Mouse (Mus musculus): Measurements from ENCODE around the gene Macf1.
"Not testable (repeated sequence)": the region's sequence is repeated elsewhere in the genome, so short reads cannot be mapped to it uniquely, and the experiment has no call there.

Gene Macf1

DNA sequence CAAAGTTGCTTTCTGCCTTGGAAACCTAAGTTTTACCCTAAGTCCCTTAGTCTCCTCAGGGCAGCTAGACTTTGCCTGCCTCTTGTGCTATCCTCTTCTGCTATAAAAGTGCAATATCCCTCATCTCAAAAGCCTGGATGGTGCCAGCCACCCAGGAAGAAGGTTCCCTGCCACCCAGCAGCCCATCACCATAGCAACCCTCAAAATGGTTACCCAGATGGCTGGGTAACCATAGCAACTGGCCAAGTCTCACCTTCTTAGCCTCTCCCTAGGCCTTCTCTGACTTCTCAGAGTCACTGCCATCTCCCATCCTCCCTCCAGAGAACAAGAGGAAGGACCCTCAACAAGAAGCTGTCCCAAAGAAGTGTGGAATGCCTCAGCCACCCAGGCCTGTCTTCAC lies 13.6 kb downstream of the Macf1 start:
- no peak for DNase-seq (ENCODE audit: low read depth, low spot score)

DNA sequence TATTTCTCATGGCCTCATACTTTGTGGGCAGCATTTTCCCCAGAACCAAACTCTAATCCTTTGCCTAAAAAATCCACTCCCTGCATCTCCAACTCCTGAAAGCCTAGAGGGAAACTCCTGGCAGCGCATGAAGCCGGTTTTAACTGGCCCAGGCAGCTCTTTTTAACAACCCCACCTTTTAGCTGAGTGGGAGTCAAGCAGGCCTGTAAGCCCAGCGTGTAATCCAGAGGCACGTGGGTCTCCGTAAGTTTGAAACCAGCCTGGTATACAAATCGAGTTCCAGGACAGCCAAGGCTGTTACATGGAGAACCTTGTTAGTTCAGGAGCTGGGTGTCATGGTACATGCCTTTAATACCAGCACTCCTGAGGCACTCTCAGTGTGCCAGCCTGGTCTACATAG lies 14.5 kb downstream of the Macf1 start:
- DNase-seq (ENCODE audit: low read depth, low spot score), result no peak

DNA sequence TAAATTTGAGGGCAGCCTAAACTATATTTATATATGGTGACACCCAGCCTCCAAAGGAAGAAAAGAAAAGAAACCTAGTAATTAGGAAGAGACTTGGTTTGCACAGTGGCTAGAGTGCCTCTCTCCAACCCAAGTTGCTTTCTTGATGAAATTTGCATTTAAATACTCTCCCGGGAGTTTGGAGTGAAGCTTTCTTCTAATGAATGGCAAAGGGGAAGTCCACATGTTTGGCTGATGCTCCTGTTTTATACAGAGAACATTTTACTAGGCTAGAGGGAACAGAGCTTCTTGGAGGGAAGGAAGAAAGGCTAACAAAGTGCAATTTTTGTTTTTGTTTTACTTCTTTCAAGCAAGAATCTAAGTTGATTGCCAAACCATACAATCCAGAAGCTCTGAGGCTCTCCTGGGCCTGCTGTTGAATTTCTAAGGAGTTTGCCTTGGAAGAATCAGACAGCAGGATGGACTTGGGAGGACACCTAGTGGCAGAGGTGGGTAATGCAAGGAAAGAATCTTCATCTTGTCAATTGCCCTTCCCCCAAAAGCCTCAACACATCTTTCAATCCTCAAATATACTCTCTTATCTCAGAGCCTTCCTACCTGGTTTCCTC lies 16.8 kb downstream of the Macf1 start:
- DNase-seq (ENCODE audit: low read depth, low spot score), result peak; percentile 75

DNA sequence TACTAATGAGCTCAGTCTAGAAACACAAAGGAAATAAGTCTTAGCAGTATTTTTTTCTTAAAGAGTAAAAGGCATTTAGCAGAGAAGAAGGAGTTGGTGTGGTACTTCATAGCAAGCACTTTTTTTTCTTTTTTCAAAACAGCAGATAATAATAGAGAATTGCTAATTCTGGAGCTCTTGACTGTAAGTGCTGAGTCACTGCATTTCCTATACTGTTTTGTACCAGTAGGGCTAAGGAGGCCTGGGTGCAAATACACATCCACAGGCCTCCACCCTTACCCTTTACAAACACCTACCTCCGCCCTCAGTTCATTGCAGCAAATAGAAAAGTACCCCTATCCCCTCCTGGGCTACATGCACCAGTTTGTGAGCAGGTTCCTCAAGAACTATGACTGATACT lies 17.6 kb downstream of the Macf1 start:
- DNase-seq (ENCODE audit: low read depth, low spot score), result no peak

DNA sequence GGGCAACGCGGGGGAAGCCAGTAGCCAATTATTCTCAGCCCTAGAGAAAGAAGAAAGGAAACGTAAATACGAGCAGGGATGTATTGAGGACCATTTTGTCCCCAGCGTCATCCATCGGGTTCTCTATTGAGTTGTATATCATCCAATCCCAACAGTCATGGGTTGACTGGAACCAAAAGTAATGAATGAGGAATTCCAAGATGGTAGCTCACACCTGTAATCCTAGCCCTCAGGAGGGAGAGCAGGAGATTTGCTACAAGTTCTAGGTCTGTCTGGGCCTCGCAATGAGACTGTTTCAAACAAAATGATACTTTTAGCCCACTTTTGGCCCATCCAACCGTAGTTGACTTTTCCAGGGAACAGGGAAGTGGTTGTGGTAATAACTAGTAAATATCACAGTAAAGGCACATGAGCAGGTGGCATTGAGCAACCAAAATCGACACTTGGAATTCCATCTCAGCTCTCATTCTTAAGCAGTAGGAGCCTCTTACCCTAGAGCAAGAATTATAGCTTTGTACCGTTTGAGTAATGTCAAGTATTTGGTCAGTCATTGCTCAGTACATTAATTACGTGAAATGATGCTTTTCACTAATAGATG lies 18.4 kb downstream of the Macf1 start:
- DNase-seq (ENCODE audit: low read depth, low spot score), result no peak

DNA sequence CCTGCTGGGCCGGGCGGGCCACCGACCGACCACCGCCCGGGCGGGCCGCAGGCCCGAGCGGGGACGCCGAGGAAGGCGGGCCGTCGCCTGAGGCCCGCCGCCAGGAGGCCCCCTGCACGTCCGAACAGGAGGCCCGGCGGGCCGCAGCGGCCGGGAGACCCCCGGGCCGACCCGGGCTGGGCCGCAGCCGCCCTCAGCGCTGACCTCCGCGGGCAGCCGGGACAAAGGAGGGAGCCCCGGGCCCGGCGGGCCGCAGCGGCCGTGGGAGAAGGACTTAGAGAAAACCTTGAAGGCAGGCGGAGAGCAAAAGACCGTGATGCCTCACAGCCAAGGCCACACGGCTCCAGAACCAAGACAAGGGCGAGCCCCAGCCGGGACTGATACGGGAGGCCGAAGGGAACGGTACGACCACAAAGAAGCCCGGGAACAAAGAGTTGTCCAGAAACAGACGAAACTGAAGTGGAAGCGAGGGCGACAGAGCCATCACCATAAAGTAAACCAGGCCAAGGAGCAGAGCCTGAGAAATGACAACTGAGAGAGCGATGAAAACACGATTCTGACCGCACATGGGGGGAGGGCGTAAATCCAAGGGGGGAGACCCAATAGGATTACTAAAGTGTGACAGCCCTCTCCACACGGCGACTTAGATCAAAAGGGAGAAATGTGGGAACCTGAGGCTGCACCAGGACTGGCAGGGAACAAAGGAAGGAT lies 19.1 kb downstream of the Macf1 start:
- DNase-seq (ENCODE audit: low read depth, low spot score), result no peak

DNA sequence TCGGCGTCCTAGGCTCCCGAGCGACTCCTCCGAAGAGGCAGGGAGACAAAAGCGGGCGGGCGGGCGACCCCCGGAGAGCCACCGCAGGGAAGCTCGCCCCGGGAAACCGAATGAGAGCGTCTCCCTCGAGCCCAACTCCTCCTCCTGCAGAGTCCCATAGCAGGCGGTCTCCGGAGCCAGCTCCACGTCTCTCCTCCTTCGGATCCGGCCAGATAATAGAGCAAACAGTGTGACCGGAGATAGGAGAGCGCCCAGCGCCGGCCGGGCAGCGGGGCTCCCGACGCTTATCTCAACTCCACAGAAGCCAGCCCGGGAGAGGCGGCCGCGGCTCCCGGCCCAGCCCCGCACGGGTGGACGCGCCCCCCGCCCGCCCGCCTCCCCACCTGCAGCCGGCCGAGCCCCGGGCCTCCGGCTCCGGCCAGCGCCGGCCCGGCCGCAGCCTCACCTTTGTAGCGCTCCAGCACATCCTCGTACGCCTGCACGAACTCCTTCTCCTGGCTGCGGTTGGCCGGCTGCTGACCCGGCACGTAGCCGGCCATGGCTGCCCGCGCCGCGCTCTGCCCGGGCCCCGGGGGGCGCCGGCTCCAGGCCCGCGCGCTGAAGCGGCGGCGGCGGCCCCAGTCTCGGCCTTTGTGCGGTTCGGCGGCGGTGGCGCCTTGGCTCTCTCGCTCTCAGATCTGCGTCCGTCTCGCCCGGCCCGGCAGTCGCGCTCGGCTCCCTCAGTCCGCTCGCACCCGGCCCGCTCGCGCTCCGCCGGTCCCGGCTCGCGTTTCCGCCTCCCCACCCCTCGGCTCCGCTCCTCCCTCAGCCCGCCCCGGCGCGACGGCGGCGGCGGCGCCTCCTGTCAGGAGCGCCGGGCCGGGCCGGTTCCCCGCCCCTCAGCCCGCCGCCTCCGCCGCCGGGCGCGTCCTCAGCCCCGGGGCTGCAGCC lies 19.9 kb downstream of the Macf1 start:
- DNase-seq (ENCODE audit: low read depth, low spot score), result no peak

DNA sequence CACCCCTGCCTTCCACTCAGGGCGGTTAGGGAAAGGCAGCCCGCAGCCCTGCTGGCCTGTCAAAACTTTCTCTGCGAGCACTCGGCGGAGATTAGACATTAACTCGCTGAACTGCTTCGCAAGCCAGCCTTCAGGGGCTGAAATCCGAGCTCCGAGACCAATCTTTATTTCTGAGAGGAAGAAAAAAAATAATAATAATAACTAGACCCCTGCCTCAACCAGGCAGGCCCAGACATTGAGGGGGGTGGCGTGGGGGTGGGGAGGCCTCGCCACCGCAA lies 20.5 kb downstream of the Macf1 start:
- no peak for DNase-seq (ENCODE audit: low read depth, low spot score)

DNA sequence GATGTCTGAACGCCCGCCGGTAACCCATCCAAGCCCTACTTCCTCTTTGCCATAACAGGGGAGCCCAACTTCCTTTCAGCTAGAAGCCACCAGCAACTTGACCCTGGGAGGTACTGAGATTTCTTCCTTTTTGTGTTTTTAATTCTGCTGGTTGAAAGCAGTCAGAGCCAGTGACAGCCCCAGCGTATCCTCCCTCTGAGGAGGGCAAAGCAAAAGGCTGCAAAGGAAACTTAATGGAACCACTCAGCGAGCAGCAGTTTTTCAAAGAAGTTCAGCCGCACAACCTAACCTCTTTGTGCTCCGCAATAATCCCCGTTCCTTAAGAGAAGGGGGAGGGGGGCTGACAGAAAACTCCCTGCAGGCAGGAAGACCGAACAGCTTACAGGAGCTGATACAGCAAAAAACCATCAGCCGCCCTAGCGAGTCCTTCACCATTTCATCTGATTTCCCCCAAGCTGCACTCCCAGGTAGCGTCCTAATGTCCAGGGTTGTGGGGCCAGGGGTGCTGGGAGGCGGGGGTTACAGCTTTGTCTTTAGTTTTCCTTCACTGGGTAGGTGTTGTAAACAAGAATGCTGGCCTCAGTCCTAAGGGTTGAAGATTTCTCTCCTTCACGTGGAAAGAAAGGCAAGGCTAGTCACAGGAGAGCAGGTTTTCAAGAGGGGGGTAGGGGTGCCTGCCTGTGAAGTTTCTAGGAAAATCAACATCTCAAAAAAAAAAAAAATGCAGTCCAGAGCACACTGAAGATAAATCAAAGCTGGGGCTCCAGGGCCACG lies 21.1 kb downstream of the Macf1 start:
- no peak for DNase-seq (ENCODE audit: low read depth, low spot score)

DNA sequence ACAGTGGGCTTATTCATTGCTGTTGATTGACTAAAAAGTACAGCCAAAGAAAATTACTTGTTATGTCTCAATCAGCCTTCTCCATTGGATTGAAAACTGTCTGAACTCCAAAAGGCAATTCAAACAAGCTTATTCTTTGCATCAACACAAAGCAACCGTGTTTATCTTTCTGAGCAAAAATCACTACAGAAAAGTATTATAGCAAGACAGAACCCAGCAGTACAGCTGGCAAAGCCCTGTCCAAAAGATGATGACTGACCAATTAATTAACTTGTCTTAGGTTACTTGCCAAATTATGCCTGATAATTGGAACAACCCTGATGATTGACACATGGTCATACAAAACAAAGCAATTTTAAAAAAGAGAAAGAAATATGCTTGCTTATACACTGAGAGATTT lies 26.0 kb downstream of the Macf1 start:
- DNase-seq (ENCODE audit: low read depth, low spot score), result no peak

DNA sequence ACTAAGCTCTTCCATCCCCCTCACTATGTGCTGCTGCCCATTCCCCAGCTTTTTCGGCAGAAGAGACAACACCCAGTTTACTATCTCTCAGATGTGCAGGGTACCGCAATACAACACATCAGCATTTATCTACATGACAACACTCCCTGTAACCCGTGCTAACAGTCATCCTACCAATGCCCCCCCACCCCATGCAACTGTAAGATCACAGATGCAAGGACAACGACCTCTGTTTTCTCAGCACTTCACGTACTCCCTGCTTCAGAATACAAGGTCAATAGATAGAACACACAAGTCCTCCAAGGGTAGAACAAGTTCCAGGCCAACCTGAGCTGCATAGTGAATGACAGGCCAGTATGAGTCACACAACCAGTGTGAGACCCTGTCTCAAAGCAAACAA lies 28.9 kb downstream of the Macf1 start:
- no peak for DNase-seq (ENCODE audit: low read depth, low spot score)

DNA sequence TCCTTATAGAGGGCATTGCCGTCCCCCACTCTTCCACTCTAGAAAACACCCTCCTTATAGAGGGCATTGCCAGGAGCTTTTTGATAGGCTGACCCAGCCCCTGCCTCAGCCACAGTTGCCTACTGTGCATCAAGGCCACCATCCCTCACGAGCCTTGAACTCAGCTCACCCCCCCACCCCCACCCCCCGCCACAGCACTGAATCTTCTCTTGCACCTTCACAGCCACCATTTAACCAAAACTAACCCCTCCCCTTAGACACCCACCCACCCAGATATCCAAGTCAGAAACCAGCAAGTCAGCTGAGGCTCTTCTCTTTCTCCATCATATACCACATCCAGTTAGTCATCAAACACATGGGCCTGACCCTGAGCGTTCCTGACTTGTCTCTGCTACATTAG lies 29.6 kb downstream of the Macf1 start:
- DNase-seq (ENCODE audit: low read depth, low spot score), result no peak

DNA sequence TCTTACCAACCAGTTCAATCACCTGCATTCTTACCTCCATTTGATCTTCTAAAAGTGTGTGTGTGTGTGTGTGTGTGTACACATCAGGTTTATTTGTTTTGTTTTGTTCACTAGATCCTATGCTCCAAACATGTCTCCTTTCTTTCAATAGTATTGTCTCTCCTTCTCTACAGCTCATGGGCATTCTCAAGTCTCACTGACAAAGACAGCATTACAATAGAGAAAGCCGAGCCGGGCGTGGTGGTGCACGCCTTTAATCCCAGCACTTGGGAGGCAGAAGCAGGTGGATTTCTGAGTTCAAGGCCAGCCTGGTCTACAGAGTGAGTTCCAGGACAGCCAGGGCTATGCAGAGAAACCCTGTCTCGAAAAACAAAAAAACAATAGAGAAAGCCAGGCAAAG lies 30.7 kb downstream of the Macf1 start:
- DNase-seq (ENCODE audit: low read depth, low spot score), result not testable (repeated sequence)

DNA sequence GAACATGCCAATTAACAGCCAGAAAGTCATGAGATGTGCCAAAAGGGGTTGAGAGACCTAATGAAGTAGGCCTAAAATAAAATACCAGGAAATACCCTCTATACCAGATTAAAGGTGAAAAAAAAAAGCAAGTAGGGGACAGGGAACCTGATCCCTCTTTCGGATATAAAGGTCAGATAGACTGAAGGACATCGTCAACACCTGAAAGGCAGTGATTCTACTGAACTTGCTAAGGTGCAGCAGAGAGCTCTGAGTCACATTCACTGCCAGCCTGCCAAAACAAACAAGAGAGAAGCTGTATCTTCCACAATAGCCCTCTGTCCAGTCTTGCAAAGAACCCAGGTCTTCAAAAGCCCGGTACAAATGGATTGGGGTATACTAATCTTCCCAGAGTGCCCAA lies 32.0 kb downstream of the Macf1 start:
- DNase-seq (ENCODE audit: low read depth, low spot score), result no peak

DNA sequence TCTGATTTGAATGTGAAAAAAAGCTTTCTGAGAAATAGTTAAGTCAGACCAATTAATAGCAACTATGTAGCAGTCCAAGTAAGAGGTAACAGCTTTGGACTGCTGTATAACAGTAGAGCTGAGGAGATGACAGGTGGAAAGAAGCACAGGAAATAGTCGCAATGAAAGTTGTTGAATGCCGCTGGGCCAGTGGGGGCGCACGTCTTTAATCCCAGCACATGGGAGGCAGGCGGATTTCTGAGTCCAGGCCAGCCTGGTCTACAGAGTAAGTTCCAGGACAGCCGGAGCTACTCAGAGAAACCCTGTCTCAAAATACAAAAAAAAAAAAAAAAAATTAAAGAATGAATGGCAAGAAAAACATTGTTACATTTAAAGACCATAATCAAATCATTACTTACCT lies 35.0 kb downstream of the Macf1 start:
- no peak for DNase-seq (ENCODE audit: low read depth, low spot score)

DNA sequence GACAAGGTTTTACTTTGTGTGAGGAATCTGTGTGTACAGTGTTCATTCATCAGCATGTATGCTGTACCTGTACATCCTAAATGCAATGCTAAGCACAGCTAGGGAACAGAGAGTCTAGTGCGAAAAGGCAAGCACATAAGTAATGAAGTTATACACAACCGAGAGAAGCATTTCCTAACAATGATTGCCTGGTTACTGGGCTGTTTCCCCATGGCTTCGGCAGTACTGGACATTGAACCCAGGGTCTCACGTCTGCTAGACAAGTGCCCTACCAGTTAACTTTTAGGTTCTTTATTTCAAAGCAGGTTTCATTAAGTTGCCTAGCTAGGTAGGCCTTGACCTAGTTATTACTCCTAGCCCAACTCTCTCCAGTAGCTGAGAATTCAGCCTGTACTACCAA lies 36.5 kb downstream of the Macf1 start:
- DNase-seq (ENCODE audit: low read depth, low spot score), result no peak

DNA sequence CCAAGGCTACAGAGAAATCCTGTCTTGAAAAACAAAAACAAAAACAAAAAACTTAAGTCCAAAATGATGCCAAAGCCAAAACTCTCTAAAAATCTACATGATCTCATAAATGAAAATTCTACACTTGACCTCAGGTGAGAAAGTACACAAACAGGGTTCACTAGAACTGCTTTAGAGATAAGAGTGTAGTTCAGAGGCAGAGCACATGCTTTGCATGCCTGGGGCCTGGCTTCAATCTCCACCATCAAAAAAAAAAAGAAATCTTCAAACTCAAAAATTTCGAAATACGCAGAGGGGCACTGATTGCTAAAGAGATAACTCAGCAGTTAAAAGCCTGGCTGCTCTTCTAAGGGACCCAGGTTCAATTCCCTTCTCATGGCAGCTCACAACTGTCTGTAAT lies 37.1 kb downstream of the Macf1 start:
- DNase-seq (ENCODE audit: low read depth, low spot score), result no peak

DNA sequence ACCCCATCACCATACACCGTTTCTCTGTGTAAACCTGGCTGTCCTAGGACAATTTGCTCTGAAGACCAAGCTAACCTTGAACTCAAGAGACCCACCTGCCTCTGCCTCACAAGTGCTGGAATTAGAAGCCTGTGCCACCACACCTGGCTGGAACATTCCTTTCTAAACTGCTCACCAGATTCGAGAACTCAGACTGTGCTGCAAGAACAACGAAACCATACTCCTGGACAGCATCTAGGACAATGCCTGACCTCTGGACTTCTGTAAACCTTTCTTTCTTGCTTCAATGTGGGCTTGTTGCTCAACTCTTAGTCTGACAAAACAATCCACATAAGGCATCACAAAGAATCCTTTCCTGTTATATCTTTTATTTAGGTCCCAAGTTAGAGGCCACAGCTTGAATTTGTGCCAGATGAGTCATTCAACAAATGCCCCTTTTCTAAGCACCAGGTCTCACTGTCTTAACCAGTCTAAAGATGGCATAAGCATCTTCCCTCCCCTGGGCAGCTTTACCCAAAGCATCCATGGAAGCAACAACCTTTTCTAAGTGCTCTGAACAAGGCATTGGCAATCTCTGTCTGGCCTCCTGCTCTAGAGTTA lies 38.8 kb downstream of the Macf1 start:
- DNase-seq (ENCODE audit: low read depth, low spot score), result no peak

DNA sequence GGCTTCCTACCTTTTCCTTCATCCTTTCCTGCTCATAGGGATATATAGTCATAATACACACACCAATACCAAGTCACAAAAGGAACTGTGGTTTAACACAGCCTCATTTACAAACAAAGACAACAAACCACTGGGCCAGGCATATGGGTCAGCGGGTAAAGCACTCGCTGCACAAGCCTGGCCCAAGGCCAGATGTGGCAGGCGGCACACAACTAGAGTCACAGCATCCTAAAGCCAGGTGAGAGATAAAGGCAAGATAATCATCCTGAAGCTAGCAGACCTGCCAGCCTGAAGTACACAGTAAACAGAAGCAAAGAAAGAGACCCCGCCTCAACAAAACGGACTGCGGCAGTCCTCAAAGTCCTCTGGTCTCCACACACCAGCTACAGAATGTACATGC lies 40.6 kb downstream of the Macf1 start:
- no peak for DNase-seq (ENCODE audit: low read depth, low spot score)

DNA sequence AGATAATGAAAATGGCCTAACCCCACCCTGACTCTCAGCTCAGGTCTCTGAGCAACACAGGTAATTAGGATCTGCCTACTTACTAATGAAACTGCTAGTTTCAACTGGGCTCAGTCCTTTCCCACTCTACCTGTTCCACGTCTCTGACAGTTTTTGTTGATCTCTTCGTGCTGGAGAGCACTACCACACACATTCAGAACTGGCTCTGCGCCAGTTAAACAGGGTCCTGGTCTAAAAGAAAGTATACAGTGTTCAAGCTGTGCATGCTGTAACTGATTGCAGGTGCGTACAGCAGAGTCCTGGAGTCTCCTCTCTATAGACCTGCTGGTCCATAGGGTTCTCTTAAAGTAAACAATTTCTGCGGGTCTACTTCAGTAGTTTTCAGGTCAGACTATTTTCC lies 41.3 kb downstream of the Macf1 start:
- no peak for DNase-seq (ENCODE audit: low read depth, low spot score)

DNA sequence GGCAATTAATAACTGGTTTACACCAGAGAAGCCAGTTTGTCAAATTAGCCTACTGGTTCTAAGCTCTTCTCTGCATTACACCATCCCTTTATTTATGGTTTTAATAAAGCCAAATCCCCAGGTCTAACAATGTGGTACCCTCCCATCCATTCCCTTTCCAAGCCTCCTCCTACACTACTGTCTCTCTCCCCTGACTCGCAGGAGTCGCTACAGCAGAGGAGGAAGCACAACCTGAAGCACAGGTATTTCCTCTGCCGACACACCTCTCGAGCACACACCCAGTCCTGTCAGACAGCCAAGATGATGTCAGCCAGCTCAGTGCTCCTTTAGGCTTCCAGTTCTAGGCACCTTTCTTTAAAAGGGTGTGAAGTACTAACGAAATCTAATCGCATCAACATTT lies 47.0 kb downstream of the Macf1 start:
- DNase-seq (ENCODE audit: low read depth, low spot score), result no peak
